Mouse (Mus musculus): ENCODE data around the gene Syt1.

Gene Syt1

GRCm38 (mm10) chr10:108656898-108657297 lies 353.9 kb downstream of the Syt1 start:
- in situ Hi-C loops (cut with MboI; ENCODE audit: low sequenced_read_pairs), result no loop called here

- in situ Hi-C loops (cut with MboI; ENCODE audit: low sequenced_read_pairs), result no loop called here
Measured at GRCm38 (mm10) chr10:108655074-108655473, 355.7 kb downstream of the Syt1 start.

- in situ Hi-C loops (cut with MboI; ENCODE audit: low sequenced_read_pairs), result no loop called here
Measured at GRCm38 (mm10) chr10:108652831-108653230, 358.0 kb downstream of the Syt1 start.

- in situ Hi-C loops (cut with MboI; ENCODE audit: low sequenced_read_pairs), result no loop called here
Measured at GRCm38 (mm10) chr10:108652066-108652465, 358.7 kb downstream of the Syt1 start.

GRCm38 (mm10) chr10:108649174-108649573 lies 361.6 kb downstream of the Syt1 start:
- in situ Hi-C loops (cut with MboI; ENCODE audit: low sequenced_read_pairs), result no loop called here

- in situ Hi-C loops (cut with MboI; ENCODE audit: low sequenced_read_pairs), result no loop called here
Measured at GRCm38 (mm10) chr10:108643915-108644314, 366.9 kb downstream of the Syt1 start.

GRCm38 (mm10) chr10:108638095-108638494 lies 372.7 kb downstream of the Syt1 start:
- in situ Hi-C loops (cut with MboI; ENCODE audit: low sequenced_read_pairs), result no loop called here

- in situ Hi-C loops (cut with MboI; ENCODE audit: low sequenced_read_pairs), result no loop called here
Measured at GRCm38 (mm10) chr10:108636086-108636485, 374.7 kb downstream of the Syt1 start.

GRCm38 (mm10) chr10:108635616-108636015 lies 375.2 kb downstream of the Syt1 start:
- in situ Hi-C loops (cut with MboI; ENCODE audit: low sequenced_read_pairs), result no loop called here

- in situ Hi-C loops (cut with MboI; ENCODE audit: low sequenced_read_pairs), result no loop called here
Measured at GRCm38 (mm10) chr10:108630841-108631240, 379.9 kb downstream of the Syt1 start.

GRCm38 (mm10) chr10:108626404-108626803 lies 384.4 kb downstream of the Syt1 start:
- in situ Hi-C loops (cut with MboI; ENCODE audit: low sequenced_read_pairs), result no loop called here

- in situ Hi-C loops (cut with MboI; ENCODE audit: low sequenced_read_pairs), result no loop called here
Measured at GRCm38 (mm10) chr10:108623002-108623401, 387.8 kb downstream of the Syt1 start.

GRCm38 (mm10) chr10:108619861-108620260 lies 390.9 kb downstream of the Syt1 start:
- in situ Hi-C loops (cut with MboI; ENCODE audit: low sequenced_read_pairs), result no loop called here

- in situ Hi-C loops (cut with MboI; ENCODE audit: low sequenced_read_pairs), result no loop called here
Measured at GRCm38 (mm10) chr10:108619217-108619616, 391.6 kb downstream of the Syt1 start.

GRCm38 (mm10) chr10:108610057-108610644 lies 400.6 kb downstream of the Syt1 start:
- in situ Hi-C loops (cut with MboI; ENCODE audit: low sequenced_read_pairs), result no loop called here

- in situ Hi-C loops (cut with MboI; ENCODE audit: low sequenced_read_pairs), result no loop called here
Measured at GRCm38 (mm10) chr10:108601672-108602412, 408.9 kb downstream of the Syt1 start.

- in situ Hi-C loops (cut with MboI; ENCODE audit: low sequenced_read_pairs), result no loop called here
Measured at GRCm38 (mm10) chr10:108600693-108601092, 410.1 kb downstream of the Syt1 start.

GRCm38 (mm10) chr10:108597385-108597784 lies 413.4 kb downstream of the Syt1 start:
- in situ Hi-C loops (cut with MboI; ENCODE audit: low sequenced_read_pairs), result no loop called here

GRCm38 (mm10) chr10:108596162-108596927 lies 414.4 kb downstream of the Syt1 start:
- in situ Hi-C loops (cut with MboI; ENCODE audit: low sequenced_read_pairs), result no loop called here

- in situ Hi-C loops (cut with MboI; ENCODE audit: low sequenced_read_pairs), result no loop called here
Measured at GRCm38 (mm10) chr10:108589355-108589754, 421.4 kb downstream of the Syt1 start.

- in situ Hi-C loops (cut with MboI; ENCODE audit: low sequenced_read_pairs), result no loop called here
Measured at GRCm38 (mm10) chr10:108588924-108589323, 421.9 kb downstream of the Syt1 start.

- in situ Hi-C loops (cut with MboI; ENCODE audit: low sequenced_read_pairs), result no loop called here
Measured at GRCm38 (mm10) chr10:108583694-108584093, 427.1 kb downstream of the Syt1 start.

Measured in CH12F3 (cell line).